Mouse (Mus musculus): Measurements from ENCODE around the gene Nr2e1.

Gene Nr2e1

DNA sequence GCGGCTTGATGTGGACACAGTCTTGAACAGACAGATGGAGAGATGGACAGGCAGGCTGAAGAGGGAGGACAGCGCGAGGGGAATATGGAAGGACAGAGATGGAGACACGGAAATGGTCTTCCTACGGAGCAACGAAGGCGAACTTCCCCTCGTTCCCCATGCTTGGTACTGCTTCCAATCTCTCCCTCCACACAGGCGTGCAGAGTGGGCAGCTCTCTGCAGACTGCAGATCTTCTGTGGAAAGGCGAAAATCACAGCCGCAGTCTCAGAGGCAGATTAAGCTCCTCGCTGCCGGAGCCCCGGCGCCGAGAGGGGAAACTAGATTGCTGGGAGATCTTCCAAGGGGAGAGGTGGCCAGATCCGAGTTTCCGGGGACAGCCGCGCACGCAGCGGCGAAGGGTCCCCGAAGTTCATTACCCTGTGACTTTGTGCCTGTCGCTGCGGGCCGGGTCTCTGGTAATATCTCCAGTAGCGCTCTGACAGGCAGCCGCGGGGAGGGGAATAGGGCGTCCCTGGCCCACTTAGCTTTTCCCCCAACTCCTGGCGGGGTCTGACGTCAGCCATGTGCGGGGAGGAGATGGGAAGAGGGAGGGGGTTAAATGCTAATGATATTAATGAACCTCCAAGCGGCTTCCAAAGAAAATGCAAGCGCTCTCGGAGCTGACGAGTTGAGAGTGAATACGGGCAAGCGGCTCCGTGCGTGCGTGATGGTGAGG is at the start of gene Nr2e1, which contains the start of gene Ostm1:
Gene Nr2e1 (minus strand): TSS at position 476 of the 716 bp plus-strand sequence.
Gene Ostm1 (plus strand): TSS at position 666 of the 716 bp plus-strand sequence.
- DNase-seq (ENCODE audit: low spot score) = peak; percentile 72

DNA sequence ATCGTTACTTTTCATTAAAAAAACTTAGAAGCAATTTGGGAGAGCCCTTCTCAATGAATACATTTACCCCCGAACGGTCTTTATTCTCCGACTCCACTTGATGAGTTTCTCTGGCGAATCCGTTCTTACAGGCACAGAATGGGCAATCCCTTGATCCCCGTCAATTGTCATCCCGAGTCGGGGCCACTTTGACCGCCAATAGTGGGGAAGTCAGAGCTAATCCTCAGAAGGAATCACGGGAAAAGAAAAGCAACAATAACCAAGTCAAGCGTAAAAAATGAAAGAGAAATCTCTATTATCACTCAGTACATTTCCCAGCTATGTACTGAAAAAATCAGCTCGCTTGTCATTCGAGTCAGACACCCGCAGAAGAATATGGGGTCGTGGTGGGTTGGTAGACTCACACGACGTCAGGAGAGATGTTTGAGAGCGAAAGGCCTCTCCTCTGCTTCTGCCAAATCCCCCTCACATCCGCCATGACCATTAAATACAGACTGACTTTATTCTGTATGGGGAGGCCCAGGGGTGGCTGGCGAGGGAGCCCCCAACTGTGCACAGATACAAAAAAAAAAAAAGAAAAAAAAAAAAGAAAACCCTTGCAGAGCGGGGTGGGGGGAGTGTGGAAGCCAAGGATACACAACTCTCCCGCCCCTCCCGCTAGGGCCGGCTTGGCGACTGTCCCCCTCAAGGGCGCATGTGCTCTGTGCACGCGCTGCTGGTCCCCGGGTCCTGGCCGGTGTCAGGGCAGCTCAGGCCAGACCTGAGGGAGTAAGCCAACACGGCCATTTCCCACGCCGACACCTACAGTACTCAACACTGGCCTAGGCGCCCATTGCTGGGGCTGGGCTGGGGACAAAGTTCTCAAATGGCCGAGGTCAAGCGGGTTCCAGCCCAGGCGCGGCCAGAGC is 49.3 kb upstream of the Nr2e1 start:
- DNase-seq (ENCODE audit: low spot score) = peak; percentile 74

- peak; percentile 51 for DNase-seq (ENCODE audit: low spot score)
Observed at GRCm38 (mm10) chr10:42631754-42632452, 48.5 kb upstream of the Nr2e1 start.

- DNase-seq (ENCODE audit: low spot score) = peak; percentile 80
Observed at GRCm38 (mm10) chr10:42630596-42631355, 47.3 kb upstream of the Nr2e1 start.

- no peak for DNase-seq (ENCODE audit: low spot score)
Observed at GRCm38 (mm10) chr10:42625907-42626306, 42.5 kb upstream of the Nr2e1 start.

GRCm38 (mm10) chr10:42618291-42618690 is 34.9 kb upstream of the Nr2e1 start:
- DNase-seq (ENCODE audit: low spot score) = no peak

GRCm38 (mm10) chr10:42614766-42615165 is 31.3 kb upstream of the Nr2e1 start:
- DNase-seq (ENCODE audit: low spot score) = peak; percentile 36

- DNase-seq (ENCODE audit: low spot score) = peak; percentile 84
Observed at GRCm38 (mm10) chr10:42613639-42614381, 30.4 kb upstream of the Nr2e1 start.

DNA sequence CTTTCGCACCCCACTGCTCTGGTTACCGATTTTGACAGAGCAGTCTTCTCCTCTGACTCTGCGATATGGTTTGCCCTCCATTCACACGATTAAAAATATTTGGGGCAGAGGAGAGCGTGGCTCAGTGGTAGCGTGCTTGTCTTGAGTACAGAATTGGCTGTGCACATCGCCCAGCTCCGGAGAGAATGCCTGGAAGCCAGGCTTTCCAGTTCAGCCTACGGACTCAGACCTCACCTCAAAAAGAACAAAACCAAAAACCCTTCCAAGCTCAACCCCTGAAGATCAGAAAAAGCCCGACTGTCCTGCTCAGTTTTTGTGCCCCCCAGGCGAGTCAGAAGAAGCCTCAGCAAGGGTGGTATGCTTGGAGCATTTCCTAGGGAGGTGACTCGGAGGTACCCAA is 29.6 kb upstream of the Nr2e1 start:
- no peak for DNase-seq (ENCODE audit: low spot score)

- DNase-seq (ENCODE audit: low spot score) = no peak
Observed at GRCm38 (mm10) chr10:42606757-42607156, 23.3 kb upstream of the Nr2e1 start.

- DNase-seq (ENCODE audit: low spot score) = peak; percentile 34
Observed at GRCm38 (mm10) chr10:42604874-42605273, 21.4 kb upstream of the Nr2e1 start.

DNA sequence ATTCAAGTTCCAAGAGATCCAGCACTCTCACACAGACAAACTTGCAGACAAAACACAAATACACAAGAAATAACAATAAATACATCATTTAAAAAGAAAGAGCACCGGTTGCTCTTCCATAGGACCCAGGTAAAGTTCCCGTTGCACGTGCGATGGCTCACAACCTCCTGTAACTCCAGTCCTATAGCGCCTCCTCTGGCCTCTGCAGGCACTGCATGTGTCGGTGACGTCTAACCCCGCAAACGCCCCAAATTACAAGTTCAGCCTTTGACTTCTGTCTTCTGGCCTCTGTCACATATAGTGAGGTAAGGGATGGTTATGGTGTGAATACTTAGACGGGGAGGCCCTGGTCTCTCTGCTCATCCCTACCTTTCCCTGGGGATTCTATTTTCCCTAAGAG is 18.1 kb upstream of the Nr2e1 start:
- DNase-seq (ENCODE audit: low spot score) = peak; percentile 53

- no peak for DNase-seq (ENCODE audit: low spot score)
Observed at GRCm38 (mm10) chr10:42598615-42599014, 15.2 kb upstream of the Nr2e1 start.

DNA sequence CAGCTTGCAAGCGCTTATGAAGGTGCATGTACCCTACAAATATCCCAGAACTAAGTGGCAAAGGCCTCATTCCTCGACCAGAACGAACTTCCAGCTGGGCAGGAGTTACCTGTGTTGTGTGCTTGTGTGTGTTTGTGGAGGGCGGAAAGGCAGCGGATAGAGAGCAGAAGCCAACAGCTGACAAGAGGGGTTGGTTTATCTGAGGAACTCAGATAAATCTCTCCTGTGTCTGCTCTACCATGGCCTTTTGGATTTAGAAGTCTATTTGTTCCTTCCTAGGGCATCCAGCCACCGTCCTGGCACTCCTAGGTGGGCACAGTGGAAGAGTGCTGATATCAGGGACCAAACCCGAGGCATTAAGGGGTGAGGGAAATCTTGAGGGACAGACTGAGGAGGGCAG is 9.8 kb upstream of the Nr2e1 start:
- no peak for DNase-seq (ENCODE audit: low spot score)

DNA sequence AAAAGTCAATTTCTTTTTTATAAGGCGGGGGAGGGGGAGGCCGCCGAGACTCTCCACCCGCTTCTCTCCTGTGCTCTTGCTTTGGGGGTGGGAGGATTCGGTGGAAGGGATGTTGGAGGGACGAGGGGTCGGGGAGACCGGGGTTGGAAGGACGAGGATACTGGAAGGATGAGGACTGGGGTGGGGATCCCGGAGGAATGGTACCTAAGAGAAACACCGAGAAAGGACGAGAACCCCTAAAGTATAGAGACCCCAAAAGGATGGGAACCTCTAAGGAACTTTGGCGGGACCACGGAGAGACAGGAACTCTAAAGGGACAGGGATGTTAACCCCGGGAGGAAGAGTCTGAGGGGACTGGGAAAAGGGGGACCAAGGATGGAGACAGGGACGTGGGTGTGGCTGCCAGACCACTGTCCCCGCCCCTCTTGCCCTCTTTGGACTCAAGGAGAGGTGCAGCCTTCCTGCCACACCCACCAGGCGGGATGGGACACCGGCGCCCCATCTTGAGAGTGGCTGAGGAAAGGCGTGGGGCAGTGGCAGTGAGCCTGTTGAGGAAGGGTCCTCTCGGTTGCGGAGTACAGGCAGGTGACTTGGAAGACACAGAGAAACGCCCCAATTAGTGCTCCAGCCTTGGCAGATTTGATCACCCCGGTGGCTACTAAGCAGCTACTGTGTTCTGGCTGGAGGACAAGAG is 8.7 kb upstream of the Nr2e1 start:
- DNase-seq (ENCODE audit: low spot score) = peak; percentile 65

DNA sequence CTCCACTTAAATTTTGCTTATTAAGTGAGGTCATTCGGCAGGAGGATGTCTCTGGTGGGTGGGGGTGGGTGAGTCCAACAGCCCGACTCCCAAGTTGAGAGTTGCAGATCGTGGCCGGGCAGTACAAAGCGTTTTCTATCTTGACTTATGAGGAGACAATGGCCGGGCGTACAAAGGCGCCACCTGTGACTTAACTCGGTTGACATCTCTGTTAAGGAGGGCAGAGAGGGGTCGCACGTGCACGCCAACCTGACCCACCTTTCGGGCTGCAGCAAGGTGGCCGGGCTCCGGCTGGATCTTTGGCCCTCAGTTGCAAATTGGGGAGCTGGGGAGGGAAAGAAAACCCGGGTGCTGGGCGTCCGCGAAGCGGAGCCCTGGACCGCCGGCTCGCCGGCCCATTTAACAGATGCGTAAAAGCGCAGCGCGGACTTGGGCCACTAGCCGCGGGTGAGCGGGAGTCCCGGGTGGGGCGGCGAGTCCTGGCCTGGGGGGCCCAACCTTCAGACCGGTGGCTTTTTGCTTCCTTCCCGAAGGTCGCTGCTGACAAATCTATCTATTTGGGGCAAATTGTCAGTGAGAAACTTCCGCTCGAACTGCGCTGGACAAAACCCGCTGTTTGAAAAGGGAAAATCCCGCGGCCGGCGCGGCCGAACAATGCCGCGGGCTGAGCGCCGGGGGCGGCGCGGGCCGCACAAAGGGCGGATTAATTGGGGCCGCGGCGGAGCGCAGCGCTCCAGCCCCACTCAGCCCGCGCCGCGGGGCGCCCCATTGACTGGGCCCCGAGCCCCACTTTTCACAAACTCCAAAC is 8.0 kb upstream of the Nr2e1 start:
- DNase-seq (ENCODE audit: low spot score) = peak; percentile 80

GRCm38 (mm10) chr10:42590261-42591184 is 7.1 kb upstream of the Nr2e1 start:
- peak; percentile 57 for DNase-seq (ENCODE audit: low spot score)

DNA sequence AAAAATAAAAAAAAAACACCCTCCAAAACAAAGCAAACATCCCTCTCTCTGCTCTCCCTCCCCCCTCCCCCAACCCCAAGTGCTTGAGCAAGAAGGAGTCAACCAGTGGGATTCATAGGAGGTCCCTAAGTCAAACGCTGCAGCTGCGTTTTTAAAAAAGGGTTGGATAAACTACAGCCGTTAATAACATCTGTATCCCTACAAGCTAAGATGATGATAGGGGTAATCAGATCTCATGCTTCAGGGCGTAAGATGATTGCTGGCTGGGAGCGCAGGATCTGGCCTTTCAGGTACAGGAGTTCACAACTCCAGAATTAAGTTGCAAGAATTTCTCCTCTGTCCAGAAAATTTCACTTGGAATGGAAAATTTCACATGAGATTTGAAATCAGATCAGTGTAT is 6.1 kb upstream of the Nr2e1 start:
- DNase-seq (ENCODE audit: low spot score) = peak; percentile 42
